Mouse (Mus musculus) olfactory bulb, adult 2 months (tissue): ENCODE measurements around the gene Bbs9.

Experiments
- CTCF ChIP-seq: fragments of 200-500 bp; IDR thresholded peaks from 2 replicates; pipeline ENCODE4 v1.5.1; 2012; ENCODE audit warnings: low read depth, mild to moderate bottlenecking, low read length, moderate library complexity; ENCODE audit not compliant: insufficient read depth
- POLR2A ChIP-seq: fragments of 200-500 bp; IDR thresholded peaks from 2 replicates; pipeline ENCODE4 v1.6.1; 2012; ENCODE audit warnings: mild to moderate bottlenecking, low read depth, low read length, moderate library complexity; ENCODE audit not compliant: insufficient read depth

GRCm38 (mm10) chr9:22791750-22792149 is 316.2 kb downstream of the Bbs9 start:
- TF ChIP-seq CTCF, result no peak
- no peak for TF ChIP-seq POLR2A
